Mouse (Mus musculus) cerebellum, postnatal 36 days (tissue): ENCODE results near the gene F3.

Source experiments
- DNase-seq, 2 experiments: peaks; one replicate each; pipeline ENCODE4 v3.0.0; 2021 to 2022; ENCODE audit warnings: mixed read lengths in 2 of 2

F3 gene

GRCm38 (mm10) chr3:121722971-121723844, at the start of gene F3:
Gene F3 (plus strand): TSS chr3:121723537.
- DNase-seq, result peak; percentile 79 to 82

GRCm38 (mm10) chr3:121678935-121679334, 44.4 kb upstream of the F3 start:
- DNase-seq, result no peak

GRCm38 (mm10) chr3:121679443-121679842, 43.9 kb upstream of the F3 start:
- DNase-seq, result no peak

- DNase-seq, result no peak
Measured at GRCm38 (mm10) chr3:121680187-121680586, 43.1 kb upstream of the F3 start.

GRCm38 (mm10) chr3:121682439-121683411, 40.6 kb upstream of the F3 start:
- DNase-seq, result no peak

- DNase-seq, result no peak
Measured at GRCm38 (mm10) chr3:121684552-121684951, 38.8 kb upstream of the F3 start.

DNA sequence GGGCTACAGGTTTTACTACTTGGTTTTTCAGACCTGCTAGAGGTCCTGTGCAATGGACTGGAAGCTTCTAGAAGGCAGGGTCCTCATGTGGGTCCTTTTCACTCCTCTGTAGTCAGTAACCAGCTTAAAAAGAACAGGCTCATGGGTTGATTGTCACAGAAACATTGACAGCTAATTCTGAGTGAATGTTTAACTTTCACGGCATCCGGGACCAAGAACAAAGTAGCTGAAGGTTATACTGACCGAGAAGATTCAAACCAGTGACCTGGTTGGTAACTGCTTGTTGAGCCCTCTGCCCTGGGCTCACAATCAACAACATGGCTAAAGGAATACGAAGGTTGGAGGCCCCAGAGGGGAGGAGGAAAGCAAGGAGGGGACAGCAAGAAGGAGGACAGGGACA, 38.4 kb upstream of the F3 start:
- DNase-seq, result no peak

GRCm38 (mm10) chr3:121685985-121686384, 37.4 kb upstream of the F3 start:
- DNase-seq, result no peak

- peak in 1 of 2 experiments; percentile 15 for DNase-seq
Measured at GRCm38 (mm10) chr3:121686408-121686911, 36.9 kb upstream of the F3 start.

- DNase-seq, result no peak
Measured at GRCm38 (mm10) chr3:121687741-121688140, 35.6 kb upstream of the F3 start.

- DNase-seq, result no peak
Measured at GRCm38 (mm10) chr3:121689029-121689428, 34.3 kb upstream of the F3 start.

DNA sequence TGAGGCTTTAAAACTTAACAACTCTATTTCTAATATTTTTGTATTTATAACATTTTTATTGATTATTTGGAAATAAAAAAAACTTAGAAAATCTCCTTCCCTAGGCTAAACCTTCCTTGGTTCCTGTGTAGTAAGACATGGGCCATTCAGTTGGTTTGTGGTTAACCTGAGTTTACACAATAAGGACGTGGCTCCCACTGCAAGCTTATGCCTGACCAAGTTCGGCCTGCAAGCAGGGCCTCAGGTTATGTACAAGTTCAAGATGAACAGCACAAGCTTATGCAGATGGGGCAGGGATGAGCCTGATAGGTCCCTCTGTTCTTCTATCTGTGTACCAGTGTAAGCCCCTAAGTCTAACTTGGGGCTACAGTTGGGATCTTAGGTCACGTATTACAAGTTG, 33.6 kb upstream of the F3 start:
- DNase-seq, result no peak

DNA sequence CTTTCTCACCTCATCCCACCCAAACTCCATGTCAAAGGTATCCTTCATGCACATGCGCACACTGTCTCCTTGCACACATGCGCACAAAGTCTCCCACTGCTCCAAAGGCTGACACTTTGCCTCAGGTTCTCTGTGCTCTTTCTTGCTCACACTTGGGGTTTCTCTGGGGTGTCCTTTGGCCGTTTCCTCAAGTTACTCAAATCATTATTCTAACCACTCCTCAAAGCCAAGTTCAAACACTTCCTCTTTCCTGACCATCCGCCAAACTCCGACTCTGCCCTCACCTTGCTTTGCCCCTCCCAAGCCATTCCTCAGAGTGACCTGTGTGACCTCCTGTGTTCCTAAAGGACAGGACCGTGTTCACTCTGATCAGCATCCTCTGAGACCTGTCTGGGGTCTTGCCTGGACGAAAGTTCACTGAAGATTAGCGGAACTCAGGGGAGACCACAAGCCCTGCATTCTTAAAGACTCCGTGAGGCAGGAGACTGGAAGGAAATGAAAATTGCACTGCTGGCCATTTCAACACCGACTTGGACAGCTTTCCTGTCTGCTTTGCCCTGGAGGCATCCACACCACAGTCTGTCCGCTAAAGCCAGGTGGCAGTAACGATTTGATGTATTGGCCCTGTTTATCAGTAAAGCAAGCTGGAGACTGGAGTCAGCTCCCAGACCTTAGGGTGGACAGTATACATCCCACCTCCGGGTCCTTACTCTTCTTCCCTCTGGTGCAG, 30.2 kb upstream of the F3 start:
- no peak for DNase-seq

DNA sequence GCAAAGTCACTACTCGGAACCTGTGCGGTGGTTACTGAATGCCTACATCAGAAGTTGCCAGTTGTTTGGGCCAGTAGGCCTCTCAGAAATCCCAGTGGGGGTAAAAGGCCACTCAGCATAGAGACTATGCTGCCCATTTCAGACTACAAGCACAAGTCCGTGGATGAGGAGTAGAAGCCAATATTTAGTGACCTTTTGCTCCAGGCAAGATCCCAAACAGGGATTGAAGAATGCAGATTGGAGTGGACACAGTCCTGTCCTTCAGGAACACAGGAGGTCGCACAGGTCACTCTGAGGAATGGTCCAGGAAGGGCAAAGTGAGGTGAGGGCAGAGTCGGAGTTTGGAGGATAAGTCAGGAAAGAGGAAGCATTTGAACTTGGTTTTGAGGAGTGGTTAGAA, 29.6 kb upstream of the F3 start:
- no peak for DNase-seq

DNA sequence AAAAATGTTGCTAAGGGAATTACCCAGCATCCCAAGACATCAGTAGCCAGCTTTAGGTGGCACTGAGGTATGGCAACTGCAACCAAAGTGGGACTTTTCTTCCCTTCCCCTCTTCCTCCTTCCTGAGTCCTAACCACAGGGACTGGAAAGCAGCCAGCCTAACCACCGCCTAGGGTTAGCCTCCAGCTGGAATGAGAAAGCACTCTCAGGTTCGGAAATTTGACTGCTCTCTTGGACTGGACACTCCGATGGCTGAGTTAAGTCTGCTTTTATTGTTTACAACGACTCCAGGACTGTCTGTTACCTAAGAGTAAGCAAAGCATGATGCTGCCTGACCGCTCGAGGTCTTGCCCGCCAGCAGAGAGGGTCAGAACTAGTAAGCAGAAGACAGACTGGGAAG, 26.2 kb upstream of the F3 start:
- no peak for DNase-seq

DNA sequence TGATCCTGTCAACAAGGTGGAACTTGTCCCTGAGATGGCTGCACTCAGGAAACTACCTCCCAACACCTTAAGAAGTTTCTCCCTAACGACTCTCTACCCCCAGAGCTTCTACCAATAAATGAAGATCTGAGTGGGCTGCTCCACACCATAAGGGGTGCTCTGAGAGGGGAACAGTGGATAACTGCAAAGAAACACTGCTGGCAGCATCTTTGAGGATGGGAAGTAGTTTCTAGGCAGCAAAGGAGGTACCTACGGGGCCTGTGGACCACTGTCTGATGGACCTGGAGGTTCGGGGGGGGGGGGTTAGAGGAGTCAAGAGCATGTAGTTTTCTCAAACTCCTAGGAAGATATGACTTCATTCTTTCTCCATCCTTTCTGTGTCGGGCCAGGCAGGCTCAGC, 23.9 kb upstream of the F3 start:
- no peak for DNase-seq

GRCm38 (mm10) chr3:121699849-121700248, 23.5 kb upstream of the F3 start:
- DNase-seq, result no peak

- DNase-seq, result no peak
Measured at GRCm38 (mm10) chr3:121700364-121700952, 22.9 kb upstream of the F3 start.

DNA sequence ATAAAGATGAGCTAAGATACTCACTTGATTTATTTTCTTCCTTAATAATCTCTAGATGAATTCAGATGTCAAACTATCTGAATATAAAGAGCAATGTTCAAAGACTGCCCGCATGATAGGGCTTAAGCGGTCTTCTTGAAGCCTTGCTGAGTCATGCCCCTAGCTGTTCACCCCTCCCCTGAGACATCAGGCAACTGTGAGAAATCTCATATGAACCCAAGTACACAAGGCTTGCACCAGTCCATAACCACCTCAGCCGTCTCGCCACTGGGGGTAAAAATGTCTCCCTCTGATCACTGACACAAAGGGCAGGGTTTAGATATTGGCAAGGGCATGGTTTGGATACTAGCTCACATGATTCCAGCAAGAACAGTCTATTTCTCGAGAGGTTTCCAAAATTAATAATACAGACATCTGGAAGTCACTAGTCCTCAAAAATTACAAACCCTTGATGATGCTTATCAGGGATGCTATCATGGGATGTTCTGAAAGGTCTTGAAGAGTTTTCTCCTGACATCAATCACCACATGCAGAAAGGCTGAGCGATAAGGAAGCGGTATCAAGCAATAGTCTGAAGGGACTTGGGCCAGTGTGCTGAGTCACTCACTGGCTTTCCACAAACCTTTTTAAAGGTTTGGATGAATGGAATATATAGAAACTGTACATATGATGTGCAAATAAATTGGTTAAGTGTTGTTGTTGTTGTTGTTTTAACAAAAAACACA, 20.0 kb upstream of the F3 start:
- DNase-seq, result no peak

- no peak for DNase-seq
Measured at GRCm38 (mm10) chr3:121703880-121704243, 19.5 kb upstream of the F3 start.

- DNase-seq, result no peak
Measured at GRCm38 (mm10) chr3:121706087-121706486, 17.2 kb upstream of the F3 start.

DNA sequence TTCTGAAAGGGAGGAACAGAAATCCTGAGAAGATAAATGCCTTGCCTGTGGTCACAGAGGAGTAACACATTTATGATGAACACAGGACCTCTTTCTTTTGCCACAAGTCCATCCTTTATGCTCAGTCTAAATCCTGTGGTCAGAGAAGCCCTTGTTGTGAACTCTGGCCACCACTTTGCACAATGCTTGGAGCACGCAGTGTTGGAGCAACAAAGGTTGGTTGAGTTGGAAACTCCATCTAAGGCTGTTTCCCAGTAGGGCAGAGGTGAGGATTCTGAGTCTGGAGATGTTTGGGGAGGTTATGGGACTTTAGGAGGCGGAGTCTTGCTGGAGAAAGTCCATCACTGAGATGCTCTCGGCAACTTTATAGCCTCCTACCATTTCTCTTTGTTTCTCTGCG, 16.2 kb upstream of the F3 start:
- DNase-seq, result no peak
